In genomic region chr11:113138462-113138861, GRCm38 (mm10) we compare ENCODE assay signal across 29 mouse cellular contexts.
DNase-seq lines count a peak whose midpoint lies in the region; ATAC-seq and TF ChIP-seq lines count a peak whose summit lies in the region.
"Had no signal": no experiment of that assay in that cellular context is flagged by ENCODE, and none has a peak within 500 bp of the region (broad histone marks: within the 10 kb centered on the region; RNA-seq: fewer than 3 reads in every experiment).

No protein-coding gene starts in this region.

- DNase-seq in kidney, adult 2 months = peak; percentile 69
- no peak for DNase-seq in kidney, postnatal 4 days
- DNase-seq in ovary, adult 18-20 months (ENCODE audit: low spot score) = peak; percentile 67
- no peak for DNase-seq in ovary, postnatal 14 days (ENCODE audit: low spot score)
- DNase-seq in adrenal gland, postnatal 14 days = peak; percentile 54
- DNase-seq in stomach, postnatal 0 days (ENCODE audit: low spot score) = peak; percentile 60
- DNase-seq in spleen, adult 12 weeks (ENCODE audit: low spot score) = no peak
- DNase-seq: cerebellum, adult 2 months; cerebellum, postnatal 14 days; gastrocnemius, adult 2 months; gastrocnemius, postnatal 36 days; heart, adult 2 months; liver; lung, postnatal 4 days; right cerebral cortex, adult 18-20 months; thymus, adult 18-20 months; thymus, postnatal 25 days had no signal

- TF ChIP-seq POLR2A in kidney, adult 2 months (IDR thresholded peaks at IDR 0.05; ENCODE audit: low read depth, low read length) = no peak

- 56% methylated on average over 5 of the region's 5 CpGs for WGBS in kidney, adult 2 months
- 63% methylated on average over 5 of the region's 5 CpGs for WGBS in stomach, postnatal 0 days

- no peaks in the 10 kb centered on the region for H3K27me3 ChIP-seq in kidney, adult 2 months (replicated peaks; ENCODE audit: control insufficient read depth, insufficient read depth, low read length)
- H3K27me3 ChIP-seq in stomach, postnatal 0 days (ENCODE audit: control insufficient read depth, insufficient read depth, low read length) = no peaks in the 10 kb centered on the region
- H3K27me3 ChIP-seq: heart, embryonic 12.5 days; liver, embryonic 15.5 days; megakaryocyte, embryonic 14.5 days; midbrain, embryonic 12.5 days; neural tube, embryonic 13.5 days; stomach, embryonic 15.5 days had no signal

- no peaks in the 10 kb centered on the region for H3K36me3 ChIP-seq in kidney, adult 2 months (ENCODE audit: control insufficient read depth, insufficient read depth, low read length)
- H3K36me3 ChIP-seq in stomach, postnatal 0 days (ENCODE audit: control insufficient read depth, insufficient read depth, low read length) = no peaks in the 10 kb centered on the region
- H3K36me3 ChIP-seq: heart, embryonic 12.5 days; liver, embryonic 15.5 days; midbrain, embryonic 12.5 days; neural tube, embryonic 13.5 days; stomach, embryonic 15.5 days had no signal

- TF ChIP-seq EP300 in stomach, postnatal 0 days (optimal IDR thresholded peaks at IDR 0.05) = no peak

- no peak for TF ChIP-seq CTCF in kidney, adult 2 months (conservative IDR thresholded peaks at IDR 0.05; ENCODE audit: insufficient read depth, insufficient read length, low read depth, low read length)
- no peak for TF ChIP-seq CTCF in stomach, postnatal 0 days (IDR thresholded peaks at IDR 0.05; ENCODE audit: low read depth)

- H3K9me3 ChIP-seq in stomach, postnatal 0 days (ENCODE audit: control insufficient read depth, low read length) = no peaks in the 10 kb centered on the region
- H3K9me3 ChIP-seq: liver, embryonic 15.5 days; midbrain, embryonic 12.5 days; neural tube, embryonic 13.5 days; stomach, embryonic 15.5 days had no signal

- H3K4me2 ChIP-seq in stomach, postnatal 0 days (replicated peaks; ENCODE audit: low read depth) = no peak overlapping the region
- H3K4me2 ChIP-seq: heart, embryonic 12.5 days; hindbrain, embryonic 14.5 days; liver, embryonic 15.5 days; midbrain, embryonic 12.5 days; neural tube, embryonic 13.5 days; stomach, embryonic 15.5 days had no signal

- no peak overlapping the region; the same call in 1 of the 2 replicates for H3K27ac ChIP-seq in kidney, adult 2 months (ENCODE audit: insufficient read depth, low read depth, low read length)
- H3K27ac ChIP-seq in stomach, postnatal 0 days (replicated peaks) = no peak overlapping the region
- H3K27ac ChIP-seq: gastrocnemius, adult 2 months; heart, adult 2 months; hindbrain, embryonic 14.5 days; liver, embryonic 15.5 days; midbrain, embryonic 12.5 days; neural tube, embryonic 13.5 days; stomach, embryonic 15.5 days had no signal

- no peak overlapping the region for H3K4me3 ChIP-seq in kidney, adult 2 months (ENCODE audit: insufficient read depth, low read depth, low read length)
- H3K4me3 ChIP-seq in stomach, postnatal 0 days (ENCODE audit: low read depth, low read length) = no peak overlapping the region
- H3K4me3 ChIP-seq: erythroblast, embryonic 14.5 days; gastrocnemius, adult 2 months; heart, adult 2 months; heart, embryonic 12.5 days; liver, embryonic 15.5 days; megakaryocyte, embryonic 14.5 days; midbrain, embryonic 12.5 days; myocyte; neural tube, embryonic 13.5 days; stomach, embryonic 15.5 days had no signal

- no peak overlapping the region for H3K9ac ChIP-seq in stomach, postnatal 0 days (ENCODE audit: low read length)
- H3K9ac ChIP-seq: heart, embryonic 12.5 days; hindbrain, embryonic 14.5 days; liver, embryonic 15.5 days; midbrain, embryonic 12.5 days; neural tube, embryonic 13.5 days; stomach, embryonic 15.5 days had no signal

- ATAC-seq in stomach, postnatal 0 days (ENCODE audit: low FRiP score, low TSS enrichment) = no peak
- ATAC-seq: CD4-positive, CD25-positive, alpha-beta regulatory T cell, adult 4 months; forebrain, embryonic 16.5 days; lung, postnatal 0 days had no signal

- peaks cover 8% of the 10 kb centered on the region for H3K4me1 ChIP-seq in kidney, adult 2 months (ENCODE audit: control insufficient read depth, insufficient read depth, low read length)
- H3K4me1 ChIP-seq in stomach, postnatal 0 days (replicated peaks; ENCODE audit: control insufficient read depth, insufficient read depth) = no peaks in the 10 kb centered on the region
- H3K4me1 ChIP-seq: liver, embryonic 15.5 days; megakaryocyte, embryonic 14.5 days had no signal

Comparison
In these comparisons a context has a peak if more than half of its experiments do, and no peak if none do; other contexts are left out.
1. DNase-seq: peak in kidney, adult 2 months (single experiment), ovary, adult 18-20 months (single experiment), adrenal gland, postnatal 14 days (single experiment) and stomach, postnatal 0 days (single experiment); none in kidney, postnatal 4 days (0 of 2), ovary, postnatal 14 days (single experiment) and spleen, adult 12 weeks (single experiment).